Mouse (Mus musculus) kidney, adult 2 months (tissue): Measurements from ENCODE around the gene Trim44.

ENCODE experiments used
- CTCF ChIP-seq: fragments of 200-500 bp; conservative IDR thresholded peaks from 2 replicates; pipeline ENCODE4 v1.5.1; 2011; ENCODE audit warnings: low read depth, mild to moderate bottlenecking, control low read depth, low read length, moderate library complexity, mixed read lengths; ENCODE audit not compliant: insufficient read depth, insufficient read length
- POLR2A ChIP-seq: fragments of 200-500 bp; IDR thresholded peaks from one replicate; pipeline ENCODE4 v1.6.1; 2011; ENCODE audit warnings: low read depth, low read length, control low read depth

DNA sequence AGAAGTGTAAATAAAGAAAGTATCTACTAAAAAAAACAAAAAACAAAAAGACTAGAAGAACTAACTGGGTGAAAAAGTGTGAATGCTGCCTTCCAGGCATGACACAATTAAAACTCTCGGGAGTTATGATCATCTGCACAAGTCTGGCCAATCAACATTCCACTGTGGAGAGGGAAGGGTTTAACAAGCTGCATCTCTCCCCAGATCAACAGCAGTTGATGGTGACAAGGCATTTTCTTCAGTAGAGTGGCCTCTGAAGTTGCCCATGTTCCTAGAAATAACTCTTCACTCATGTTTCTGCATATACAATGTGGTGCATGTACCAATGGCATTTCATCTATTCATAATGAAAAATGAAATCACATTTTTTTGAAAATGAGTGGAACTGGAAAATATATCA, 14.2 kb downstream of the Trim44 start:
- TF ChIP-seq CTCF: no peak
- no peak for TF ChIP-seq POLR2A
